Mouse (Mus musculus) erythroblast, embryonic 14.5 days (primary cell): ENCODE measurements around the gene Pde7b. TPM values are rescaled to one million over a fixed set of nuclear protein-coding genes. Genes with fewer than 3 reads are reported as not detected.

Experiments
- H3K27me3 ChIP-seq: 2 replicates; pipeline ENCODE4 v1.6.1; 2012; ENCODE audit warnings: inconsistent platforms; ENCODE audit not compliant: control insufficient read depth
- H3K36me3 ChIP-seq: 2 replicates; pipeline ENCODE4 v1.6.1; 2012; ENCODE audit warnings: mild to moderate bottlenecking, inconsistent platforms; ENCODE audit not compliant: control insufficient read depth
- H3K4me1 ChIP-seq: 2 replicates; pipeline ENCODE4 v1.6.1; 2012; ENCODE audit warnings: inconsistent platforms; ENCODE audit not compliant: control insufficient read depth
- H3K4me3 ChIP-seq: replicated peaks from 2 replicates; pipeline ENCODE3; 2012; ENCODE audit warnings: moderate library complexity, mild to moderate bottlenecking, inconsistent platforms
- H3K9me3 ChIP-seq: 2 replicates; pipeline ENCODE4 v1.6.1; 2012; ENCODE audit warnings: low read length, inconsistent platforms, mixed read lengths; ENCODE audit not compliant: control insufficient read depth
- GATA1 ChIP-seq: IDR thresholded peaks from 2 replicates; pipeline ENCODE4 v1.6.1; 2012; ENCODE audit warnings: low read length, inconsistent platforms, mixed read lengths
- TAL1 ChIP-seq: IDR thresholded peaks from 3 replicates; pipeline ENCODE4 v1.6.1; 2012; ENCODE audit warnings: low read length, inconsistent platforms, mixed read lengths
- polyA plus RNA-seq: library from polyadenylated mRNA; stranded (reverse); fragments of >175 nt; gene quantifications from 2 replicates; pipeline ENCODE4 v1.2.3, GENCODE M21; 2012

Gene Pde7b
- polyA plus RNA-seq = 0.02 TPM in 1 of 2 replicates, not detected in the other

- Histone ChIP-seq H3K36me3 (no peaks in the 10 kb centered on the region), H3K27me3 (peaks cover 5% of the 10 kb centered on the region), H3K4me3 (peak within 1 kb of the TSS; percentile 42), H3K9me3 (no peaks in the 10 kb centered on the region), H3K4me1 (peaks cover 4% of the 10 kb centered on the region)
- no peak for TF ChIP-seq GATA1
- TF ChIP-seq TAL1 = no peak
These were observed at the start of gene Pde7b for GRCm38 (mm10) chr10:20724906-20725305. Pde7b (minus strand) TSS chr10:20725078.

- TF ChIP-seq GATA1 (no peak), TAL1 (no peak)
- Histone ChIP-seq H3K4me1 (peaks cover 2% of the 10 kb centered on the region; the same call in 1 of the 2 replicates), H3K27me3 (no peaks in the 10 kb centered on the region), H3K4me3 (no peak overlapping the region), H3K9me3 (no peaks in the 10 kb centered on the region), H3K36me3 (no peaks in the 10 kb centered on the region)
These were observed 47.2 kb upstream of the Pde7b start for GRCm38 (mm10) chr10:20772056-20772455.

- TF ChIP-seq TAL1 = no peak
- no peak for TF ChIP-seq GATA1
- H3K36me3 ChIP-seq = no peaks in the 10 kb centered on the region
These were observed 45.6 kb upstream of the Pde7b start for GRCm38 (mm10) chr10:20770418-20770888.

GRCm38 (mm10) chr10:20769557-20770417, 44.9 kb upstream of the Pde7b start:
- peaks cover 2% of the 10 kb centered on the region; the same call in 1 of the 2 replicates for H3K4me1 ChIP-seq

More at GRCm38 (mm10) chr10:20770418-20770888, 45.6 kb upstream of the Pde7b start:
- Histone ChIP-seq H3K27me3 (no peaks in the 10 kb centered on the region), H3K4me1 (peaks cover 2% of the 10 kb centered on the region; the same call in 1 of the 2 replicates), H3K9me3 (no peaks in the 10 kb centered on the region), H3K4me3 (no peak overlapping the region)

GRCm38 (mm10) chr10:20764352-20764751, 39.5 kb upstream of the Pde7b start:
- TF ChIP-seq GATA1 (no peak), TAL1 (no peak)
- H3K36me3 ChIP-seq = no peaks in the 10 kb centered on the region
- no peaks in the 10 kb centered on the region for H3K9me3 ChIP-seq
- no peak overlapping the region for H3K4me3 ChIP-seq
- H3K4me1 ChIP-seq = no peaks in the 10 kb centered on the region
- H3K27me3 ChIP-seq = no peaks in the 10 kb centered on the region

More at GRCm38 (mm10) chr10:20769557-20770417, 44.9 kb upstream of the Pde7b start:
- Histone ChIP-seq H3K36me3 (no peaks in the 10 kb centered on the region), H3K9me3 (no peaks in the 10 kb centered on the region), H3K4me3 (no peak overlapping the region), H3K27me3 (no peaks in the 10 kb centered on the region)
- no peak for TF ChIP-seq GATA1
- TF ChIP-seq TAL1 = no peak

- Histone ChIP-seq H3K27me3 (no peaks in the 10 kb centered on the region), H3K36me3 (no peaks in the 10 kb centered on the region), H3K4me1 (no peaks in the 10 kb centered on the region; the same call in 1 of the 2 replicates), H3K4me3 (no peak overlapping the region), H3K9me3 (no peaks in the 10 kb centered on the region)
- TF ChIP-seq TAL1 (no peak), GATA1 (no peak)
These were observed 34.1 kb upstream of the Pde7b start for GRCm38 (mm10) chr10:20758939-20759338.

- Histone ChIP-seq H3K4me3 (no peak overlapping the region), H3K4me1 (no peaks in the 10 kb centered on the region; the same call in 1 of the 2 replicates), H3K36me3 (no peaks in the 10 kb centered on the region), H3K27me3 (no peaks in the 10 kb centered on the region), H3K9me3 (no peaks in the 10 kb centered on the region)
- TF ChIP-seq GATA1 = no peak
- TF ChIP-seq TAL1 = no peak
These were observed 33.4 kb upstream of the Pde7b start for GRCm38 (mm10) chr10:20758259-20758658.

- no peak for TF ChIP-seq TAL1
- no peak for TF ChIP-seq GATA1
- Histone ChIP-seq H3K9me3 (no peaks in the 10 kb centered on the region), H3K27me3 (no peaks in the 10 kb centered on the region), H3K36me3 (no peaks in the 10 kb centered on the region), H3K4me1 (no peaks in the 10 kb centered on the region; the same call in 1 of the 2 replicates), H3K4me3 (no peak overlapping the region)
These were observed 31.3 kb upstream of the Pde7b start for GRCm38 (mm10) chr10:20756219-20756618.

GRCm38 (mm10) chr10:20752883-20753282, 28.0 kb upstream of the Pde7b start:
- Histone ChIP-seq H3K27me3 (no peaks in the 10 kb centered on the region), H3K4me1 (peaks cover 3% of the 10 kb centered on the region; the same call in 1 of the 2 replicates), H3K4me3 (no peak overlapping the region), H3K36me3 (no peaks in the 10 kb centered on the region), H3K9me3 (no peaks in the 10 kb centered on the region)
- TF ChIP-seq GATA1 (no peak), TAL1 (no peak)
